Mouse (Mus musculus) CH12.LX (cell line): ENCODE results near the gene Pik3cb. TPM values are rescaled to one million over a fixed set of nuclear protein-coding genes. Genes with fewer than 3 reads are reported as not detected.

ENCODE experiments used
- DNase-seq: peaks from one replicate; pipeline ENCODE4 v3.0.0-alpha.2; 2013; ENCODE audit errors: extremely low read depth
- H3K27ac ChIP-seq: 2 replicates; pipeline ENCODE4 v1.5.1; 2012; ENCODE audit warnings: low read depth, mild to moderate bottlenecking, control low read depth, moderate library complexity; ENCODE audit not compliant: insufficient read depth
- H3K27me3 ChIP-seq: replicated peaks from 2 replicates; pipeline ENCODE3; 2012; ENCODE audit warnings: inconsistent platforms
- H3K36me3 ChIP-seq, 2 experiments: replicated peaks in 1 of 2; 2 replicates each; pipeline versions ENCODE3 to v1.6.1; 2012; ENCODE audit warnings: inconsistent platforms in 1 of 2, low read length in 1 of 2, mild to moderate bottlenecking in 1 of 2, mixed read lengths in 1 of 2, moderate library complexity in 1 of 2; ENCODE audit not compliant: control insufficient read depth in 1 of 2, insufficient read depth in 1 of 2
- H3K4me1 ChIP-seq, 2 experiments: 2 replicates each; pipeline ENCODE4 v1.6.1; 2012; ENCODE audit warnings: inconsistent platforms in 1 of 2, moderate library complexity in 1 of 2; ENCODE audit not compliant: insufficient read depth in 2 of 2, control insufficient read depth in 1 of 2
- H3K4me2 ChIP-seq: 2 replicates; pipeline ENCODE4 v1.6.1; 2012; ENCODE audit warnings: low read depth, mild to moderate bottlenecking, control low read depth; ENCODE audit not compliant: poor library complexity, insufficient read depth, severe bottlenecking
- H3K4me3 ChIP-seq, 3 experiments: fragments of 150-350 bp in 1 of 3; sonication (generic) in 1 of 3; replicated peaks in 1 of 3; 2 replicates each; pipeline versions ENCODE3 to v1.5.1; 2011 to 2012; ENCODE audit warnings: low read depth in 2 of 3, low read length in 2 of 3, mild to moderate bottlenecking in 2 of 3, moderate library complexity in 2 of 3, control low read depth in 1 of 3, improper control_type of control experiment in 1 of 3, inconsistent platforms in 1 of 3, mixed read lengths in 1 of 3; ENCODE audit not compliant: poor library complexity in 1 of 3
- H3K79me2 ChIP-seq: replicated peaks from 2 replicates; pipeline ENCODE4 v1.6.1; 2012; ENCODE audit warnings: mild to moderate bottlenecking, moderate library complexity; ENCODE audit not compliant: control insufficient read depth, poor library complexity, insufficient read depth, severe bottlenecking; ENCODE audit errors: extremely low read depth
- H3K9ac ChIP-seq: 2 replicates; pipeline ENCODE4 v1.6.1; 2012; ENCODE audit warnings: low read depth, mild to moderate bottlenecking, control low read depth, moderate library complexity; ENCODE audit not compliant: insufficient read depth
- H3K9me3 ChIP-seq: replicated peaks from 2 replicates; pipeline ENCODE3; 2012; ENCODE audit warnings: low read length, inconsistent platforms, mixed read lengths
- CHD1 ChIP-seq: IDR thresholded peaks from 2 replicates; pipeline ENCODE4 v1.6.1; 2012; ENCODE audit warnings: low read depth, low read length, improper control_type of control experiment, inconsistent platforms
- ELF1 ChIP-seq: IDR thresholded peaks from 2 replicates; pipeline ENCODE4 v1.6.1; 2014; ENCODE audit warnings: low read depth, mild to moderate bottlenecking, inconsistent platforms, low read length, improper control_type of control experiment
- ETS1 ChIP-seq: conservative IDR thresholded peaks from 2 replicates; pipeline ENCODE4 v1.6.1; 2012; ENCODE audit warnings: low read depth, mild to moderate bottlenecking, inconsistent platforms, low read length, improper control_type of control experiment, moderate library complexity
- IRF4 ChIP-seq: IDR thresholded peaks from 2 replicates; pipeline ENCODE4 v1.6.1; 2014; ENCODE audit warnings: low read depth, mild to moderate bottlenecking, inconsistent platforms, low read length, improper control_type of control experiment
- JUN ChIP-seq: IDR thresholded peaks from 2 replicates; pipeline ENCODE4 v1.6.1; 2011; ENCODE audit warnings: low read depth, mild to moderate bottlenecking, low read length, improper control_type of control experiment, moderate library complexity; ENCODE audit not compliant: insufficient read depth
- JUND ChIP-seq: conservative IDR thresholded peaks from 2 replicates; pipeline ENCODE4 v1.6.1; 2011; ENCODE audit warnings: low read depth, low read length, improper control_type of control experiment
- KAT2A ChIP-seq: IDR thresholded peaks from 2 replicates; pipeline ENCODE4 v1.6.1; 2012; ENCODE audit warnings: low read length, improper control_type of control experiment, inconsistent platforms; ENCODE audit not compliant: insufficient replicate concordance
- MAFK ChIP-seq: IDR thresholded peaks from 2 replicates; pipeline ENCODE4 v1.6.1; 2011; ENCODE audit warnings: low read length, improper control_type of control experiment; ENCODE audit not compliant: insufficient replicate concordance
- MAZ ChIP-seq: IDR thresholded peaks from 2 replicates; pipeline ENCODE4 v1.6.1; 2012; ENCODE audit warnings: low read depth, mild to moderate bottlenecking, inconsistent platforms, low read length, improper control_type of control experiment, moderate library complexity
- MYC ChIP-seq: IDR thresholded peaks from 2 replicates; pipeline ENCODE4 v1.6.1; 2011; ENCODE audit warnings: low read depth, mild to moderate bottlenecking, improper control_type of control experiment, low read length
- NELFE ChIP-seq: IDR thresholded peaks from 2 replicates; pipeline ENCODE4 v1.6.1; 2011; ENCODE audit warnings: low read depth, low read length, improper control_type of control experiment
- SIN3A ChIP-seq: IDR thresholded peaks from 2 replicates; pipeline ENCODE4 v1.6.1; 2012; ENCODE audit warnings: low read length, improper control_type of control experiment, inconsistent platforms
- TBP ChIP-seq: conservative IDR thresholded peaks from 2 replicates; pipeline ENCODE4 v1.6.1; 2011; ENCODE audit warnings: low read depth, low read length, improper control_type of control experiment
- TCF12 ChIP-seq: IDR thresholded peaks from 2 replicates; pipeline ENCODE4 v1.6.1; 2014; ENCODE audit warnings: low read depth, mild to moderate bottlenecking, inconsistent platforms, low read length, improper control_type of control experiment
- UBTF ChIP-seq: IDR thresholded peaks from 2 replicates; pipeline ENCODE4 v1.6.1; 2012; ENCODE audit warnings: low read depth, mild to moderate bottlenecking, inconsistent platforms, low read length, improper control_type of control experiment, moderate library complexity
- USF1 ChIP-seq: IDR thresholded peaks from 2 replicates; pipeline ENCODE4 v1.6.1; 2014; ENCODE audit warnings: low read depth, mild to moderate bottlenecking, inconsistent platforms, low read length, improper control_type of control experiment
- USF2 ChIP-seq: conservative IDR thresholded peaks from 2 replicates; pipeline ENCODE4 v1.6.1; 2011; ENCODE audit warnings: low read depth, low read length, improper control_type of control experiment
- dilution Hi-C: fragments of 300-500 bp; cut with MboI; formaldehyde crosslinking; loops from 2 replicates; pipeline ENCODE4 v1.14.3; 2020; ENCODE audit warnings: low sequenced_read_pairs; ENCODE audit not compliant: extremely low pct_unique_long_range_greater_than_20kb, extremely low pct_ligation_motif_present
- in situ Hi-C: fragments of 300-500 bp; cut with MboI; formaldehyde crosslinking; loops from 3 replicates; pipeline ENCODE4 v1.14.3; 2019; ENCODE audit warnings: low sequenced_read_pairs, low pct_ligation_motif_present, low pct_unique_long_range_greater_than_20kb, mixed read lengths
- polyA plus RNA-seq: library from polyadenylated mRNA; unstranded; fragments of >175 nt; gene quantifications from 2 replicates; pipeline ENCODE4 v1.2.1, GENCODE M21; 2012; ENCODE audit warnings: low read depth; ENCODE audit not compliant: insufficient read length
- total RNA-seq, 2 experiments: library from RNA; depleted of rRNA; stranded (reverse); fragments of 300-350 nt in 1 of 2; fragments of >200 nt in 1 of 2; gene quantifications; 2 replicates each; pipeline ENCODE4 v1.2.3; 2012 to 2014

Pik3cb gene
- total and polyA plus RNA-seq, 3 experiments = 1.0 to 3.2 (median 1.0) TPM

- H3K9ac ChIP-seq = no peak overlapping the region
- in situ Hi-C loops (no loop called here), dilution Hi-C loops (no loop called here)
- DNase-seq = no peak
- H3K4me3 ChIP-seq = no peak overlapping the region
- H3K36me3 ChIP-seq = peaks cover 0 to 19% of the 10 kb centered on the region in 2 experiments
- H3K4me1 ChIP-seq = no peaks in the 10 kb centered on the region
- TF ChIP-seq UBTF = no peak
- no peaks in the 10 kb centered on the region for H3K9me3 ChIP-seq
- H3K27me3 ChIP-seq = no peaks in the 10 kb centered on the region
- H3K79me2 ChIP-seq = no peaks in the 10 kb centered on the region
- H3K4me2 ChIP-seq = no peak overlapping the region
- H3K27ac ChIP-seq = no peak overlapping the region
These were observed 91.6 kb downstream of the Pik3cb start for GRCm38 (mm10) chr9:99048724-99049250.

- H3K9ac ChIP-seq = no peak overlapping the region
- in situ Hi-C loops = no loop called here
- TF ChIP-seq ELF1 (no peak), TCF12 (no peak), USF2 (no peak)
- dilution Hi-C loops = no loop called here
- H3K4me2 ChIP-seq = no peak overlapping the region
- no peak overlapping the region for H3K27ac ChIP-seq
- no peak overlapping the region for H3K4me3 ChIP-seq
- H3K79me2 ChIP-seq = no peaks in the 10 kb centered on the region
- no peak for DNase-seq
- no peaks in the 10 kb centered on the region for H3K9me3 ChIP-seq
- H3K4me1 ChIP-seq = no peaks in the 10 kb centered on the region
- H3K27me3 ChIP-seq = no peaks in the 10 kb centered on the region
- H3K36me3 ChIP-seq = peaks cover under 1 to 25% of the 10 kb centered on the region in 2 experiments
These were observed 95.7 kb downstream of the Pik3cb start for GRCm38 (mm10) chr9:99044761-99045160.

GRCm38 (mm10) chr9:99042641-99043040 is 97.8 kb downstream of the Pik3cb start:
- TF ChIP-seq CHD1 (no peak), JUN (no peak), JUND (no peak), KAT2A (no peak), TBP (no peak), MYC (no peak), MAZ (no peak), MAFK (no peak), USF1 (no peak), NELFE (no peak), ETS1 (no peak), SIN3A (no peak), IRF4 (no peak)
- H3K36me3 ChIP-seq = peaks cover 2 to 32% of the 10 kb centered on the region in 2 experiments
- dilution Hi-C loops = no loop called here
- H3K27ac ChIP-seq = no peak overlapping the region
- H3K79me2 ChIP-seq = no peaks in the 10 kb centered on the region
- DNase-seq = no peak
- H3K4me2 ChIP-seq = no peak overlapping the region
- H3K4me1 ChIP-seq = no peaks in the 10 kb centered on the region
- in situ Hi-C loops = no loop called here
- H3K9me3 ChIP-seq = no peaks in the 10 kb centered on the region
- H3K9ac ChIP-seq = no peak overlapping the region
- no peaks in the 10 kb centered on the region for H3K27me3 ChIP-seq
- H3K4me3 ChIP-seq = no peak overlapping the region
